Mouse (Mus musculus) thymus, postnatal 10 days (tissue): ENCODE data around the gene Olfr435.
A peak's percentile ranks its signal among the peaks of the same experiment; 100 is the strongest.
"Not testable (repeated sequence)": the region's sequence is repeated elsewhere in the genome, so short reads cannot be mapped to it uniquely, and the experiment has no call there.

Experiments
- DNase-seq, 2 experiments: peaks; one replicate each; pipeline ENCODE4 v3.0.0; 2021; ENCODE audit warnings: low spot score in 2 of 2

Olfr435 gene

DNA sequence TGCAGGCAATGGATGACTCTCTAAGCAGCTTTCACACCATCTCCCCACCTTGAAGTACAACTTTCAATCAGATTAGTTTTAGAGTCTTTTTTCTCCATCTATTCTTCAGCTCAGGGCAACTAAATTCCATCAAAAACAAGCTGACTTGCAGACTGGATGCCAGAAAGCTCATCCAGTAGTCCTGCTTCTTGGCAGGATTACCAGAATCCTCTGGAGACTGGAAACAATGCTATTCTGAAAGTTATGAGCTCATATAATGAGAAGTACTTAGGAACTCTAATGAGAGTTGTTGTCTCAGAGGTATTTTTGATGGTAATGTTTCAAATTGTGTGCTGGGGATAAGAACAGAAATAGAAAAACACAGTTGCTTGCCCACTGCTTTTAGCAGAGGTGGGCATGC is at the start of gene Olfr435:
TSS of gene Olfr435 (plus strand) at position 366 of the 400 bp plus-strand sequence.
- DNase-seq: no peak

DNA sequence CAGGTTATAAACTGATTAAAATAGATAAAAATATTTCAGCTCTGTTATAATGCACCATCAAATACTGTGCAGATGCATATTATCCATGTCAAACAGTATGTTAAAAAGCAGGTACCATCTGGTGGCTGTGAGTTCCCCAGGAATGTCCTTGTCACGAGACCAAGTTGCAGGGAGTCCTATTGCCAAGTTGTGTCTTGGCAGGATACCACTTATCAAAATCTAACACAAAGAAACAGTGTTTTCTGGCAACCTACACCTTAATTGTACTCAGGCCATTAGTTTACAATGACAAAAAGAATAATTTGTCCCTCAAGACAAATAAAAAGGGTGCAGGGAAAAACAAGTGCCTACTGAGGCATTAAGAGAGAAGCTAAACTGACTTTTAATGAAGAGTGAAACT is 37.4 kb upstream of the Olfr435 start:
- no peak for DNase-seq

DNA sequence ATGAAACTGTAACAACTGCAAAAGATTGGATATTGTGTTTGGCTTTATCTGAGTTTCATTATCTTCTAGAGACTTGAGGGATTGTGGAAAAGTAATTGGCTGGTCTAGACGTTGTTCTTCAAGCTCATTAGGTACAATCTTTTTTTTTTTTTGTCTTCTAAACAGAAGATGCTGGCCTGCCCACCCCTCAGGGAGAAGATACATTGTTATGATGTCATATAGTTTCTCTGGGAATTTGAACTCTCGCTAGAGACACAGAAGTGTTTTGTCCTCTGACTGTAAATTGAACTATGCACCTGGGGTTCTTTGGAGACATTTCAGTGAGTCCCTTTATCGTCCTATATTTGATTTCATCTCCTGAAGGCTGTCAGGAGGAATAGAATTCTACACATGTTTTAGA is 34.0 kb upstream of the Olfr435 start, which contains the start of gene Olfr437:
TSS of gene Olfr437 (plus strand) at position 301 of the 400 bp plus-strand sequence.
- DNase-seq: no peak

DNA sequence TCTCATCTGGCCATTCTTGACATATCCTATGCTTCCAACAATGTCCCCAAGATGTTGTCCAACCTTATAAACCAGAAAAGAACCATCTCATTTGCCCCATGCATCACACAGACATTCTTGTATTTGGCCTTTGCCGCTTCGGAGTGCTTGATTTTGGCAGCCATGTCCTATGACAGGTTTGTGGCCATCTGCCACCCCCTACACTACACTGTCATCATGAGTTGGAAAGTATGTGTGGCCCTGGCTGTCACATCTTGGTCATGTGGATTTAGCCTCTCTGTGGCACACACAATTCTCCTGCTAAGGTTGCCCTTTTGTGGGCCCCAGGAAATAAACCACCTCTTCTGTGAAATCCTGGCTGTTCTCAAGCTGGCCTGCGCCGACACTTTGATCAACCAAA is 29.7 kb upstream of the Olfr435 start:
- DNase-seq: no peak

DNA sequence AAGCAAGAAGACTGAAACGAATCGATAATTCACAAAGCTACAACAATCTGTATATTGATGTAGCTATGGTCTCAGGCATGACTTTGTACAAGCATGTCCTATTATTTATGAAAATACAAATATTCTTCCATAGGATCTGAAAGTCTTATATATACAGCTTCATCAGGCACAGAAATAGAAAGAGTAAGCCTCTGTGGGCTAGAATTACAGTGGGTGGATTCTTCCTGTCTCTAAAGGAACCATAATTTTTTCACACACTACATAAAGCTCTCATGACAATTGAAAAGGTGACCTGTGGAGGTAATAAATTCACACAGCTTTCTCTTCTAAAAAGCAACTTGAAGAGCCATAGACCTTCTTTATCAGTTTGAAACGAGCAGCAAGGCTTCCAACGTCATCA is 25.1 kb upstream of the Olfr435 start, which contains the start of gene Olfr13:
TSS of gene Olfr13 (plus strand) at position 301 of the 400 bp plus-strand sequence.
- no peak for DNase-seq

DNA sequence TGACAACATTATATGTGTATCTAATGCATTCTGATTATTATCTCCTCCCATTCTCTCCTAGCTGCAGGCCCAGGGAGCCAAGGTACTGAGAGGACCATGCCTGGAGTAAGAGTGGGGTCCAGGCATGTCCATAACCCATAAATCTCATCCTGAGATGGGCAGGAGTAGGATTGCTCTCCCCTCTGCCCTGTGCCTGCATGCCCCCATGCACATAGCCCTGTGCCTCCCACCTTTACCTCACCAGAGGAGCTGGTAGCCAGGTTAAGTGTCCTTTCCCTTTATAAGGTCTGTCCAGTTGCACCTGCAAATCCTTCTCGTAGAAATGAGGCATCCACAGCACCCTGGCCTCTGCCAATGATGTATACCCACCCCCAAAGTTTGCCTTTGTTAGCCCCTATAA is 18.8 kb upstream of the Olfr435 start:
- DNase-seq: no peak

DNA sequence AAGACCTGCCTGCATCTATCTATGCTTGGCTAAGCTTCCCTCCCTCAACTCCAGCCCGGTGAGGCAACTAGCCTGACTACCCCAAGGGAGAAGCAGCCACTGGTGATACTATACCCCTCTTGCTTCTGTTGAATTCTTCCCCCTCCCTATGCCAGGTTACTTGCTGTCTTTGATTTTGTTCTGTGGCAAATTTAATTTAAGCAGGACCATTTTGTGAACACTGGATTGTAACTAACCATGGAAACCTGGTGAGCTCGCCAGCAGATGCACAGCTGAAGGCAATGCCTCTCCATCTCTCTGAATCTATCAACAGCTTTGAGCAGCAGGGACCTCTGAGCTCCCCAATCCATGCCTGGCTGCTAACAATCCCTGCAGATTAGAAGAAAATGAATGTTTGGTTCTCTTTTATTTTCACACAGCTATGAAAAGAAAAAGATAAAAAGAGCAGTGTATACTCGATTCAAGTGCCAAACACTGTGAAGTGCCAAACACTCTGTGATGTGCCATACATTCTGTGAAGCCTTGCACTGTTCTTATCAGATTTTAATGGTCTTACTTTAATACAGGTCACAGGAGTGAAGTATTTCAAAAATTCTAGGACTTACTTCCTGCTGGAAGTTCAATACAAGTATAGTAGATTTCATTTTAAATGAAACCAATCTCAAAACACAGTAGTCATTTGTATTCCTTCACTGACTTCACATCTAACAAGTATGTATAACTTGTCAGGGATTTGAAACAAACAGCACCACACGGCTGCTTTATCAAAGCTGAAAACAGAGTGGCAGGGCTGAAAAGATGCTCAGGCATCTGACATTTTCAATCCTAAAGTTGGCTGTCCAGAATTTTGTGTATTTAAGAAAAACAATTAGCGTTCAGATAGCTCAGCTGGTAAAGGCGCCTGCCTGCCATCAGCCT is 18.1 kb upstream of the Olfr435 start:
- no peak for DNase-seq

DNA sequence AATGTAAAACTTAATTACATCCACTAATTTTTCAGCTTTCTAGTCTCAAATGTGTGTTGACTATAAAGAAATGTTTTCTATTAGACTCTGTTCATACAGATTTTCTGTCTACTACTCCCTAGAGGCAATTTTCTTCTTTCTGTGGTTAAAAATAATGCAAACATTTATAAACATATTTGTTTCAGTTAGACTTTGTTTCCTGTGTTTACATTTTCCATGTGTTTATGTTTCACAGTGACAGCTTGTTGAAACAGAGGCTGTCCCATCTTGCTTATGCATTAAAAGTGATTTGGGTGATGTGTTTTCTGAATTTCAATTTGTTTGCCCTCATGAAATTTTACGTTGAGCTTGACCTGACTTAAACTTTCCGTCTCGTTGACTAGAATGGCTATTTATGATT is 6.0 kb upstream of the Olfr435 start:
- DNase-seq: no peak

DNA sequence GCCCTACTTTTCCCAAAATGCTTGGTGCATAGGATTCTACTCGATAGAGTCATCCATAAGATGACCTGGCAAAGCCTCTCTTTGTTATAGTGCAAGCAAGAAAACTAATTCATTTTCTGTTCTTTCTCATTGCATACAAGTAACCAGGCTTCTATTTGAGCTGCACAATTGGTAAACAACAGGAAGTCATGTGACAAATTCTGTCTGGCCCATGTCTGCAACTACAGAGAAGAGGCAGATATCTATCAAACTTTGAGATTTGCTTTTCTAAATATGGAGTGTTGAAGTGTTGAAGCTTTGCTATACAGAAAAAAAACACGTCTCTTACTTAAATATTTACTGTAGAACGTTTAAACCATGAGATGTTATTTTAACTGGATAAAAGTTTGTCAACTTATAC is 1.1 kb downstream of the Olfr435 start:
- DNase-seq: no peak

DNA sequence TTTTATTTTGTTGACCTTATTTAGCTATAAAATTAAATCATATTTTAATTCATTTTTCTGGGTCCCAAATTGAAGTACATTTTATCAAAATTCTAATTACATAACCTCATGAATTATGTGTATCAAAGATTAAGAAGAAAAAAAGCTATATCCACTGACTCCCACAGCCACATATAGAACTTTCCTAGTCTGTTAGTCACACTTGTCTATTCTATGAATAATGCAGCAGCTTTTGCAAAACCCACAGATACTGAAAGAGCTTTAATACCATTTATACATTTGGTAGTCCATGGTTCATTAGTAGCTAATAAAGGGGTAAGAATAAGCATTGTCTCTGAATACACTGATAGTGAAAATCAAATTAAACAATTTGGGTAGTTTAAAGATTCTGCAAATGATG is 5.8 kb downstream of the Olfr435 start:
- DNase-seq: no peak

DNA sequence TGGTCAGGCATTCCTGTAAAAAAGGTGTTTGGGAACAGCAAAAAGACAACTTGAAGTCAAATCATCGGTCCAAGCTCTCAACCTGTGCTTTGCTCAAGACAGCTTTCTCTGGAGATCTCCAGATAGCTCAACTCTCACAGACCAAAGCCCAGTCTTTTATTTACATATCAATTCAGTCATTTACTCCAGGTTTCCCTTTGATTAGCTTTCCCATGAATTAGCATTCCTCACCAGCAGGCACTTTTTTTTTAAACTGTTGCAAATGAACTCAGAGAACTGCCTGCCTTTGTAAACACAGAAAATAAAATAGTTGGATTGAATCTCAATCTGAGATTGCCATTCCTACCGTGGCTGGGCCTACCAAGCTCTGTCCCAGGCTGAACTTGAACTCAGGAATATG is 8.4 kb downstream of the Olfr435 start:
- DNase-seq: no peak

DNA sequence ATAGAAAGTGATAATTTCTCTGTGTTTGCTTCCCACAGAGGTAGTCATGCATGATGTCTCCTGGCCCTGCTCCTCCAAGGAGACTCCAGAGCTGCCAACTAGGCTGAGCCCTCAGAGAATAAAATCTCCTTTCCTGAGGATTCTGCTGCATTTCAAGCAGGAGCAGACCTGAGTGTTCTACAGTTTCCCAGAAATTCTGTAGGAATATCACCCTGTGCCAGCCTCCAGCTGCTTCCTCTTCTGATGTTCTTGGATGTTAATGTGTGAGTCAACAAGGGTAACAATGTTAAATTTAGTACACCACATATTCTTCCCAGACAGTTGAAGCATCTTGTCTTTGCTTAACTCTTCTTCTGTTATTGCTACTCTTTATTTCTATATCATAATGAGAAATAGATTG is 15.9 kb downstream of the Olfr435 start, which contains the start of gene Olfr434:
TSS of gene Olfr434 (plus strand) at position 149 of the 400 bp plus-strand sequence.
- not testable (repeated sequence) for DNase-seq

DNA sequence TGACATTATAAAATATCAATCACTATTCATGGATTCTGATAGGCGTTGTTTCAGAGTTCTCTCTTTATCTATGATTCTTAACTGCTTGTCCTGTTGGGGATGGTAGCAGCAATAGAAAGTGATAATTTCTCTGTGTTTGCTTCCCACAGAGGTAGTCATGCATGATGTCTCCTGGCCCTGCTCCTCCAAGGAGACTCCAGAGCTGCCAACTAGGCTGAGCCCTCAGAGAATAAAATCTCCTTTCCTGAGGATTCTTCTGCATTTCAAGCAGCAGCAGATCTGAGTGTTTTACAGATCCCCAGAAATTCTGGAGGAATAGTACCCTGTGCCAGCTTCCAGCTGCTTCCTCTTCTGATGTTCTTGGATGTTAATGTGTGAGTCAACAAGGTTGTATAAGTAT is 34.3 kb downstream of the Olfr435 start, which contains the start of gene Olfr47:
TSS of gene Olfr47 (plus strand) at position 275 of the 400 bp plus-strand sequence.
- not testable (repeated sequence) for DNase-seq

DNA sequence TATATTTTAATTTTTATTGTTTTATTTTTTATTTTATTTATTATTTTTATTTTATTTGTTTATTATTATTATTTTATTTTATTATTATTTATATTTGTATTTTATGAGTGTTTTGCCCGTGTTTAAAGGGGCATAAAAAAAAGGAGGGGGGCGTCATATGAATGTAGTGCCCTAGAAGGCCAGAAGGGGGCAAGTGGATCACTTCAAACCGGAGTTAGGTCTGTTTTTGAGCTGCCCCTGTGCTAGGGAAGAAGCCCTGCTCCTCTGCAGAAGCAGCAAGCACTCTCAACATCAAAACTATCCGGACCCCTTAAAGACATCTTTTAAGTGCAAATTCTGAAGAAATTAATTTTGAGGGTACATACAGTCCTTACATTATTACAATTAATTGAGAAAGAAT is 45.1 kb downstream of the Olfr435 start:
- DNase-seq: peak in 1 of 2 experiments; percentile 24

DNA sequence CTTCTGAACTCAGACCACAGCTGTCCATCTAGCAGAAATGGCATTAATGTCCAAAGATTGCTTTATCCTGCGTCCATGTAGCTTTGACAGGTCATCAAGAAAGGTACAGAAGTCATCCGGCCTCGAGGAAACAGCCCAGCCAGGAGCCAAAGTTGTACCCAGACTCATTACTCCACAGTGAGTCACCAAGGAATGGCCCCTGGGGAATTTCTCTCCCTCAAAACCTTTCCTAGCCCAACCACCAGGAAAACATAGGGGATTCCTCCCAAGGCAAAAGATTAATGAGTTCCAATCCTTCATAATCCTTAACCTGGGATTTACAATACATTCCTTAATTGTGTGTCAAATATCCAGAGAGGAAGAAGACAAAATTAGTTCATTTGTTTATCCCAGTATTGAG is 50.5 kb downstream of the Olfr435 start:
- no peak for DNase-seq

DNA sequence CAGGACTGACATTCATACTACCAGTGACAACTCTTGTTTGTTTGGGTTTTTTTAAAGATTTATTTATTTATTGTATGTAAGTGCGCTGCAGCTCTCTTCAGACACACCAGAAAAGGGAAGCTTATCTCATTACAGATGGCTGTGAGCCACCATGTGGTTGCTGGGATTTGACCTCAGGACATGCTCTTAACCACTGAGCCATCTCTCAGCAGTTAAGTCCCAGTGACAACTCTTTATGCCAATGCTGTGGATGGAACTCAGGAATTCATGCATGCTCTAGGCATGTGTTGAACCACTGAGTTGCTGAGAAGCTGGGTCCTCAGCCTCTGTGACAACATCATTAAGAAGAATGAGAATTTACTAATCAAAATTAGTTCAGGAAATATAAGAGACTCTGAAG is 56.0 kb downstream of the Olfr435 start:
- no peak for DNase-seq
